Mouse (Mus musculus) lung, postnatal 25 days (tissue): ENCODE data around the gene Ip6k3.

Experiments
- DNase-seq: peaks from one replicate; pipeline ENCODE4 v3.0.0; 2022; ENCODE audit warnings: low spot score

Ip6k3 gene

DNA sequence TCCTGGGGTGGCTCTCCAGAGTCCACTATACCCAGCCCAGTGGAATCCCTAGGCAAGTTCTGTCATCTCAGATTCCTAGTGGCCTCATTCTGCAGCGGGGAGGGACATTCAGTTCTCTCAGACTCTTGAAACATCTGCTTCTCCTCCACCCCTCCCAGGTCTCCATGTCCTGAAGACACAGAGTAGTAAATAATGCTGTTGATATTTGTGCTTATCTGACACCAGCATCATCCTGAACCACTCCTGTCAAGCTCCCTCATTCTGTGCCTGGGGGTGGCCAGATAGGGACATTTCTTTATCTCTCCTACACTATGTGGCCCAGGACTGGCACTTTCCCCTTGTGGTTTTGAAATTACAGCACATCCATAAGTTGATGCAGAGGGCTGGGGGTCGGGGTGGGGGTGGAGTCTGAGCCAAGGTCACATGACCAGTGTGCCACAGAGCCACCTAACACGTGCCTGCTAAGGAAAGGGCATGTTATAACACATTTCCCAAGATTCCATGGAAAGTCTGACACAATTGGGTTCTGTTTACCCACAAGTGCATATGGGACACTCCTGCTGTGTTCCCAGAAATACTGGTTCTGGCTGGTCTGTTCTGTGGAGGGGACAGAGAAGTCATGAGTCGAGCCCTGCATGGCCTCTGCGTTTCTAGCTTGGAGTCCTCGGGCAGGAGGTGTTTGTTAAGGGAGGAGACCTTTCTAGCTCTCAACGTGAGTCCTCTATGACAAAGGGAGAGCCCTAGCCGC is 14.4 kb downstream of the Ip6k3 start:
- DNase-seq: peak; percentile 38

- no peak for DNase-seq
Measured at GRCm38 (mm10) chr17:27151411-27151810, 16.2 kb downstream of the Ip6k3 start.

DNA sequence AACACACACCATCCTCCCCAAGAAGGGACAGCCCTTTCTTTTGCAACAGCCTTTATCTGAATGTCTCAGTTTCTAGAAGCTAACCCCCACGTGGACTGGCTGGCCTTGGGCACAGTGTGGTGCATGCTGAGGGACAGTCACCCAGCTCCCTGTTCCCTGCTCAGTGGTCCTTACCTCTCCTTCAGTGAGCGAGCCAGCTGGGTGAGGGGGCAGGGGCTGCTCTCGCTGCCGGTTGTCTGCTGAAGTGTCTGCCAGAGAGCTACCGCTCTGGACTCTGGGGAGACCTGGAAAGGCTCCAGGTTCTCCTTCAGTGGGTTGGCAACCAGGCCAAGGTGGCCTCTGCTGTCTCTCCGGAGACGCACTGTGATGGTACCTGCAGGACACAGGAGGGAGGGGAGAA is 16.7 kb downstream of the Ip6k3 start:
- no peak for DNase-seq

- no peak for DNase-seq
Measured at GRCm38 (mm10) chr17:27146323-27146923, 21.2 kb downstream of the Ip6k3 start.

DNA sequence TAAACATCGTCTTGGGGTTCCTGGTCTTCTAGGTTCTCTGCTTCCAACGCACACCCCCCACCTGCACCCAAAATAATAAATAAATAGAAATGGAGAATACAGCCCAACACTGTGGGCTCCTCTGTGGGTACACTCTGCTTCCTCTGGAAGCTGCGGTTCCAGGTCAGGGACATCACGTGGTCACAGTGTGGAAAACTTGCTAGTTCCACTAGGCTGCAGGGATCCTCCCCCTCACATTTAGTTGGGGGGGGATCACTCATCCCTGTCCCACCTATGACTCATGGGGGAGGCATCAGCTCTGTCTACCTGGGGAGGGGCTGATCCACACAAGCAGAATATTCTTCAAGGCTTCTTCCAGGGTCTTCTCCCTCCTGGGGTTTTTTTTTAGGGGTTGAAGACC is 23.4 kb downstream of the Ip6k3 start:
- no peak for DNase-seq

GRCm38 (mm10) chr17:27141971-27142450 is 25.6 kb downstream of the Ip6k3 start:
- no peak for DNase-seq

GRCm38 (mm10) chr17:27140262-27140661 is 27.3 kb downstream of the Ip6k3 start:
- no peak for DNase-seq

- no peak for DNase-seq
Measured at GRCm38 (mm10) chr17:27139304-27139703, 28.3 kb downstream of the Ip6k3 start.

GRCm38 (mm10) chr17:27138396-27138795 is 29.2 kb downstream of the Ip6k3 start:
- no peak for DNase-seq

- no peak for DNase-seq
Measured at GRCm38 (mm10) chr17:27134715-27135114, 32.9 kb downstream of the Ip6k3 start.

DNA sequence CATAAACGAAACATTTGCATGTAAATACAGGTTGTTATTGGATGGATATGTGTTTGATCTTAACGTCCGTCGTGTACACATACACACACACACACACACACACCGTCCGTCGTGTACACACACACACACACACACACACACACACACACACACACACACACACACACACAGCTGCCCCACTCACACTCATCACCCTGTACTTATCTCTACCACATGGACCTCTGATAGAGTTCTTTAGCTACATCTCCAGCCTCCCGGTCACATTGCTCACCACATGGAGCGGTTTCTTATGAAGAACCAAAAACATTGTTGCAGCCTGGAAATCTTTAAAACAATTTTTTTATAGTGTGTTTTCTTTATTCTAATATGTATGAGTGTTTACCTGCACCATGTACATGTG is 33.4 kb downstream of the Ip6k3 start:
- no peak for DNase-seq

DNA sequence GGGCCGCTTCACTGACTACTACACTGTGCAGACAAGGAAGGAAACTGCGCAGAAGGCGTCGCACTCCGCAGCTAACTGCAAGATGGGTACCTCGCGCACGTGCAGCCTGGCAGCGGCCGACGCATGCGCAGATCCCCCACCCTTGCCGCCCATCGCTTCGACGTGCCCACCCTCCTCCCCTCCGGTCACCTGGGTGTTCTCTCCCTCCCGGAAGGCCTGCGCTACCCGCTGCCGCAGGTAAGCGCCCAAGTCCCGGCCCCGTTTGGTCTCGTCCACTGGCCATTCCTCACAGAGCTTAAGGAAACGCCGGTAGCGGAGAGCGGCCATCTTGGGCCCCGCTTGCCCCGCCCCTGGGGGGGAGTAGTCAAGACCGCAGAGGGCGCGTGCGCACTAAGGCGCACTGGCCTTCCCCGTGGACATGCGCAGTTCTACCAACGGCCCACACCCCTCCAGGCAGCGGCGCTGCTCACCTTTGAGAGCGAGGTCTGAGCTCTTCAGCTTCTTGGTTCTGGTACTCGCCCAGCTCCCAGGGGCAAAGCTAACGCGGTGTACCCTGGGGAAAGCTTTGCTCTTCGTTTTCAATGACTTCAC is 33.9 kb downstream of the Ip6k3 start, which contains the start of gene Uqcc2:
Gene Uqcc2, minus strand, starts transcription at position 366 of the 591 bp plus-strand sequence.
- peak; percentile 97 for DNase-seq

DNA sequence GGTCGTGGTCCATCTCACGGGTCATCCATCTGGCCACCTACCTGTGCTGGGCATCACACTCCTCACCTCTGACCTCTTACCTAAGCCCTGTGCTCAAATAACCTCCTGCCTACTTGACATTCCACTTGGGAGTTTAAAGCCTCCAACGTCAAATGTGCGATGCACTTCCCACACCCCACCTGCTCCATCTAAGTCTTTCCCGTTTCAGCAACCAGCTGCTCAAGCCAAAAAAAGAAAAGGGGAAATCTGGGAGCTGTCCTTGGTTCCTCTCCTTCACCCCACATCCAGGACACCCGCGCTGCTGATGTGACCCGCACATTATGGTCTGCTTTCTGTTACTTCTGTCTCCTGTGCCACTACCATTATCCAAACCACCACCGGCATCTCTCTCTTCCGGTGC is 35.4 kb downstream of the Ip6k3 start:
- no peak for DNase-seq

DNA sequence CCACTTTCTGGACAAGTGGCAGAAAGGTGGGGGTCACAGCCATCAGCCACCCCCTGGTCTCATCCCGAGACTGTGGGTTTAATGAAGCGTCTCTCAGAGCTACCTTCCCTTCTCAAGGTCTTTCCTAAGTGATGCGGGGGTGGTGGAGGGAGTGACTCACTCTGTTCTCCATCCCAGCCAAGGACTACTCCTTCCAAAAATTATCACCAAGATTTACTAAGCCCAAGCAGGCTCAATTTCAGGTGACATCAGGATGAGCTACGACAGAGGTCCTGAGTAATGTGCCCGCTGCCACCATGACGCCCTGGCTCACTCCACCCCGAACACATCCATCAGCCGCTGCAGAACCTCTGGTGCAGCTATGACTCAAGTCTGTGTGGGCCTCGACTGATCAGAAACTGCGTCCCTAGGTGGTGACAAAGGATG is 36.3 kb downstream of the Ip6k3 start:
- DNase-seq: no peak

DNA sequence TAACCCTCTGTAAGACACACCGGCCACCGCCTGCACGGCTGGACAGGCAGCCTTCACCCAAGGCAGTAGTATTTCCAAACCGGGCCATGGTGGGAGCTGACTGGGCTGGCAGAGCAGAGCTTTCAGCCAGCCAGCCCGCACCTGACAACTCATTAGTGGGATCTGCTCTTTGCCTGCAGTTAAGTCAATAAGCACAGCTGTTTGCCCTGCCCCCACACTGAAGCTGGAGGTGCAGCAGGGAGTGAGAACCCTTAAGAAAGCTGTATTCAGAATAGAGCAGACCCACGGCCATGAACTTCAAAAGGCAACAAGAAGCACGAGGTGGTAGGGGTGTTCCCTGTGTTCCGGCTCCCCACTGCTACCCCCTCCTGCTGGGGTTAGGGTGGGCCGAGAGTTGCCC is 37.3 kb downstream of the Ip6k3 start:
- DNase-seq: no peak

- no peak for DNase-seq
Measured at GRCm38 (mm10) chr17:27129819-27130218, 37.8 kb downstream of the Ip6k3 start.

DNA sequence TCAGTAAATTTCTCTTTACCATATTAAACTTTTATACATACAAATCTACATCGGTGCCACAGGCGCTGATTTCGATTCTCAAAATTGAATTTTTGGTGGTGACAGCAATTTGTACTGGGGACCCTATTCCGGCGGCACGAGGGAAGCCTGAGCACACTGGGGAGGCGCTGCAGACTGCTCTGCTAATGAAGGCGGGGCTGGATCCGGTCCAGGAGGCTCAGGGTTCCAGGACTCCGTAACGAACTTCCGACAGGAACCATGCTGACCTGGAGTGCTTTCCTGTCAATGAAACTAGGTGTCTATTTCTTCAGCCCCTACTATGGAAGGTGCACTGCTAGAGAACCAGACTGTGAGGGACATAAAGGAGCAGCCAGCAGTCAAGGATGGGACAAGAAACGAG is 38.3 kb downstream of the Ip6k3 start:
- DNase-seq: no peak

DNA sequence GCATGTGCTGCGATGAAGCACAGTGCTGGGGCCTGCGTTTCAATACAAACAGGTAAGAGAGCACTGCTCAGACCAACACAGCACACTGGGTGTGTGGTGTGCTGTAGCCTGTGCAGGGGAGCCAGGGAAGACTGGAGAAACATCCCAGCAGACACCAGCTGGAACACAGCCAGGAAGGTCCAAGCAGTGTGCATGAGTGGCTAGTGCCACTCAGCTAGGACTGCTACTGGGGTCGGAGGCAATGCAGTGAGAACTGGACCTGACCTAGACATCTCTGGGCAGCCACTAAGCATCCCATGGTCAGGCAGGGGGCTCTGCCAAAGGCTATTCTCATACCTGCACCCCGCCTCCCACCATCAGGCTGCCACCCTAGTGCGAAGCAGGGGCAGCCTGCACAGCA is 39.4 kb downstream of the Ip6k3 start:
- DNase-seq: no peak

DNA sequence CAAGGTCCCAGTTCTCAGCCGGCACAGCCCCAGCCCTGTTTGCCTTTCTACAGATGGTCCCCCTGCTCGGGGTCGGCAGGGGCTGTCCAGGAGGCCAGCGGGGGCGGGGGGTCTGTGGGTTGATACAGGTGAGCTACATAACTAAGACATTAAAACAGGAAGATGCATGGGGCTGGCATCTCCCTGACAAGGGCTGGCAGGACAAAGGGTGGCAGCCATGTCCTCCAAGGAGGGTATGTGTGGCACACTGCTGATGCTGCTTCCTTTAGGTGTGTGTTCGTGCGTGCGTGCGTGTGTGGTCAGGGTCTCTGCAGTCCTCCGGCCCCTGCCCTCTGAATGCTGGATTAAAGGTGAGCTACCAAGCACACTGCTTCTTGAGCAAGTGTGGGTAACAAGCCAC is 40.6 kb downstream of the Ip6k3 start:
- DNase-seq: no peak

- no peak for DNase-seq
Measured at GRCm38 (mm10) chr17:27125669-27126202, 41.9 kb downstream of the Ip6k3 start.

DNA sequence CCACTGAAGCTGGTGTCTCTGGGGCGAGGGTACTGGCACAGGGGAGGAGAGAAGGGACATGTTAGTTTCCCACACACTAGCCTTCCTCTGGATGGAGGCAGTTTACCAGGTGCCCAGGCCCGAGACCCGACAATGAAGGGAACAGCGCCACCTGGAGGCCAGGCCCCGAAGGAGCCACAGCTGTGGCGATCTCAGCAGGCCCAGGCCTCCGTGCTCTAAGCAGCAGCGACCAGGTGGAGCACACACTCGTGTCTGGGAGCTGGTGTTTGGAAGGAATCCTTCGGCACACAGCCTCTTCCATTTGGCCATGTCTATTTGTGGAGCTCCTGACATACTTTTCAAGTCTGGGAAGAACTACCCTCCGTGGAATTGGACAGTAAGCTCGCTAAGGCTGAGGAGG is 42.4 kb downstream of the Ip6k3 start:
- peak; percentile 71 for DNase-seq

GRCm38 (mm10) chr17:27123813-27124375 is 43.7 kb downstream of the Ip6k3 start:
- DNase-seq: no peak

- no peak for DNase-seq
Measured at GRCm38 (mm10) chr17:27123103-27123502, 44.5 kb downstream of the Ip6k3 start.
